Mouse (Mus musculus) midbrain, embryonic 16.5 days (tissue): ENCODE measurements around the gene Denr. TPM values are rescaled to one million over a fixed set of nuclear protein-coding genes. Genes with fewer than 3 reads are reported as not detected.

ENCODE experiments used
- ATAC-seq: fragments of 200-750 bp; cut with Nextera tagmentation; 2 replicates; pipeline ENCODE4 v1.8.0; 2017; ENCODE audit warnings: moderate TSS enrichment
- H3K27ac ChIP-seq: fragments of 300-500 bp; sonication (generic); 2 replicates; pipeline ENCODE4 v1.5.1; 2014; ENCODE audit warnings: mild to moderate bottlenecking, low read length, mixed read lengths
- H3K27me3 ChIP-seq: fragments of 300-500 bp; sonication (generic); 2 replicates; pipeline ENCODE4 v1.6.1; 2014; ENCODE audit warnings: low read depth, low read length, mixed read lengths; ENCODE audit not compliant: control insufficient read depth, insufficient read depth
- H3K36me3 ChIP-seq: fragments of 300-500 bp; sonication (generic); 2 replicates; pipeline ENCODE4 v1.6.1; 2014; ENCODE audit warnings: mild to moderate bottlenecking, low read length, moderate library complexity, mixed read lengths; ENCODE audit not compliant: control insufficient read depth, insufficient read depth
- H3K4me1 ChIP-seq: fragments of 300-500 bp; sonication (generic); 2 replicates; pipeline ENCODE4 v1.6.1; 2014; ENCODE audit warnings: mild to moderate bottlenecking, low read length, mixed read lengths; ENCODE audit not compliant: control insufficient read depth, insufficient read depth
- H3K4me2 ChIP-seq: fragments of 300-500 bp; sonication (generic); 2 replicates; pipeline ENCODE4 v1.6.1; 2014; ENCODE audit warnings: mild to moderate bottlenecking, low read length, mixed read lengths
- H3K4me3 ChIP-seq: fragments of 300-500 bp; sonication (generic); 2 replicates; pipeline ENCODE4 v1.5.1; 2014; ENCODE audit warnings: low read depth, mild to moderate bottlenecking, low read length, moderate library complexity, mixed read lengths
- H3K9ac ChIP-seq: fragments of 300-500 bp; sonication (generic); 2 replicates; pipeline ENCODE4 v1.6.1; 2014; ENCODE audit warnings: low read depth, low read length, mixed read lengths
- H3K9me3 ChIP-seq: fragments of 300-500 bp; sonication (generic); replicated peaks from 2 replicates; pipeline ENCODE4 v1.6.1; 2014; ENCODE audit warnings: mild to moderate bottlenecking, low read length, mixed read lengths; ENCODE audit not compliant: control insufficient read depth, poor library complexity, severe bottlenecking
- WGBS: fragments of 180-500 bp; shearing (Covaris S2); extraction: QIAGEN DNeasy Blood & Tissue Kit; methylation state at CpG from one replicate; pipeline ENCODE4 v1.1.7; 2014; 5-methylcytosine and 5-hydroxymethylcytosine counted together
- polyA plus RNA-seq: library from polyadenylated mRNA; unstranded; fragments of >200 nt; fragmentation: Nextera tagmentation; extraction: Ambion mirVana; gene quantifications from 2 replicates; pipeline ENCODE4 v1.2.1, GENCODE M21; 2015

Denr gene
- polyA plus RNA-seq, 1 experiment from 2014 or later, result 122 TPM

- Histone ChIP-seq H3K4me3 (no peak overlapping the region), H3K4me2 (no peak overlapping the region), H3K27me3 (no peaks in the 10 kb centered on the region), H3K9ac (no peak overlapping the region), H3K27ac (no peak overlapping the region), H3K9me3 (no peaks in the 10 kb centered on the region), H3K36me3 (peaks cover 4% of the 10 kb centered on the region; the same call in 1 of the 2 replicates), H3K4me1 (peaks cover 4% of the 10 kb centered on the region)
- ATAC-seq, result no peak
Observed at GRCm38 (mm10) chr5:123932927-123933326, 26.0 kb downstream of the Denr start.

DNA sequence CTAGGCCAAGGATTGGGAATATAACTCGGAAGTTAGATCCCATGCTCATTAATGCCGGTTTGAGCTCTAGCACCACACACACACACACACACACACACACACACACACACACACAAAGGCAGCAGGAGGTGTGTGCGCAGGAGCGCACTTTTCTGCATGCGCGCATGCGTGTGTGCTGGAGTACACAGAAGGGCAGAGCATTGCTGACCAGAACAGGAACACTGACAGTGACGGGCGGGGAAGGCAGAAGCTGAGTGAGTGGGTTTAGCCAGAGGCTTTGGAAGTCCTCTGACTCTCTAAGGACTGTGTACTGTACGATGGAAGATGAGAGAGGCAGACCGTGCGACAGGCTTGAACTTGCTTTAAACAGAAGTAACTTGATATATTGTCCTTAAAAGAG is 26.6 kb downstream of the Denr start:
- no peak overlapping the region for H3K9ac ChIP-seq
- peaks cover 4% of the 10 kb centered on the region for H3K4me1 ChIP-seq
- H3K4me3 ChIP-seq, result no peak overlapping the region
- no peak overlapping the region for H3K4me2 ChIP-seq
- no peaks in the 10 kb centered on the region for H3K36me3 ChIP-seq
- no peaks in the 10 kb centered on the region for H3K27me3 ChIP-seq
- no peak for ATAC-seq
- H3K27ac ChIP-seq, result no peak overlapping the region
- WGBS, result 92% methylated on average over 12 of the region's 12 CpGs
- no peaks in the 10 kb centered on the region for H3K9me3 ChIP-seq

GRCm38 (mm10) chr5:123933957-123934591 is 27.1 kb downstream of the Denr start:
- no peak for ATAC-seq
- H3K4me1 ChIP-seq, result peaks cover 4% of the 10 kb centered on the region
- H3K27ac ChIP-seq, result no peak overlapping the region
- no peaks in the 10 kb centered on the region for H3K36me3 ChIP-seq
- H3K4me3 ChIP-seq, result no peak overlapping the region
- H3K4me2 ChIP-seq, result no peak overlapping the region
- H3K27me3 ChIP-seq, result no peaks in the 10 kb centered on the region
- no peaks in the 10 kb centered on the region for H3K9me3 ChIP-seq
- 33% methylated on average over 18 of the region's 18 CpGs for WGBS
- H3K9ac ChIP-seq, result no peak overlapping the region

- peaks cover 4% of the 10 kb centered on the region for H3K4me1 ChIP-seq
- H3K4me2 ChIP-seq, result no peak overlapping the region
- H3K4me3 ChIP-seq, result no peak overlapping the region
- H3K9me3 ChIP-seq, result no peaks in the 10 kb centered on the region
- no peak overlapping the region for H3K9ac ChIP-seq
- no peak for ATAC-seq
- H3K27ac ChIP-seq, result no peak overlapping the region
- 90% methylated on average over 5 of the region's 5 CpGs for WGBS
- H3K27me3 ChIP-seq, result no peaks in the 10 kb centered on the region
- H3K36me3 ChIP-seq, result no peaks in the 10 kb centered on the region
Observed at GRCm38 (mm10) chr5:123935931-123936330, 29.0 kb downstream of the Denr start.

GRCm38 (mm10) chr5:123938479-123938878 is 31.5 kb downstream of the Denr start:
- H3K4me3 ChIP-seq, result no peak overlapping the region
- no peaks in the 10 kb centered on the region for H3K36me3 ChIP-seq
- H3K4me1 ChIP-seq, result no peaks in the 10 kb centered on the region
- no peak for ATAC-seq
- H3K9me3 ChIP-seq, result no peaks in the 10 kb centered on the region
- WGBS, result 97% methylated on average over 5 of the region's 5 CpGs
- no peak overlapping the region for H3K4me2 ChIP-seq
- H3K27me3 ChIP-seq, result no peaks in the 10 kb centered on the region
- no peak overlapping the region for H3K27ac ChIP-seq
- no peak overlapping the region for H3K9ac ChIP-seq

DNA sequence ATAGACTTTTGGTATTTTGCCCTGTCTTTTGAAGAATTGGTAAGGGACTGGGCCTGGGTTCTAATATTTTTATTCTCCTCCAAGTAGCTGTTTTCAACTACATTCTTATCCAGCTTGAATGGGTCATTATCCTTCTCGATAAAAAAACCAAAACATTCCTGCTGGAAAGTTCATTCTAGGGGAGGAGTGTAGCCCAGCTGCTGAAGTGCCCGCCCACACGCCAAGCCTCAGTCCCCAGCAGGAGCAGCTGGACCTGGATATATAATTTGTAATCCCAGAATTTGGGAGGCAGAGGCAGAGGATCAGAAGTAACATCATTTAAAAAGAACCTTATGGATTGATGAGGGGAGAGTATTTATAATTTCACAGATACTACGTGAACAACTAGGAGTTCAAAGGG is 39.6 kb downstream of the Denr start:
- Histone ChIP-seq H3K9ac (no peak overlapping the region), H3K27ac (no peak overlapping the region)

GRCm38 (mm10) chr5:123947041-123947761 is 40.2 kb downstream of the Denr start:
- 56% methylated on average over 7 of the region's 7 CpGs for WGBS

More for the DNA sequence above, 39.6 kb downstream of the Denr start:
- Histone ChIP-seq H3K36me3 (no peaks in the 10 kb centered on the region), H3K4me3 (no peak overlapping the region), H3K4me1 (no peaks in the 10 kb centered on the region), H3K4me2 (no peak overlapping the region), H3K27me3 (no peaks in the 10 kb centered on the region), H3K9me3 (no peaks in the 10 kb centered on the region)
- 72% methylated on average over 4 of the region's 4 CpGs for WGBS
- ATAC-seq, result no peak

GRCm38 (mm10) chr5:123952365-123953045 is 45.5 kb downstream of the Denr start:
- 67% methylated on average over 5 of the region's 5 CpGs for WGBS
- Histone ChIP-seq H3K9ac (no peak overlapping the region), H3K27ac (no peak overlapping the region), H3K27me3 (no peaks in the 10 kb centered on the region), H3K4me1 (no peaks in the 10 kb centered on the region), H3K9me3 (no peaks in the 10 kb centered on the region), H3K4me3 (no peak overlapping the region), H3K36me3 (no peaks in the 10 kb centered on the region), H3K4me2 (no peak overlapping the region)
- no peak for ATAC-seq

More at GRCm38 (mm10) chr5:123947041-123947761, 40.2 kb downstream of the Denr start:
- Histone ChIP-seq H3K9me3 (no peaks in the 10 kb centered on the region), H3K27ac (no peak overlapping the region), H3K36me3 (no peaks in the 10 kb centered on the region), H3K27me3 (no peaks in the 10 kb centered on the region), H3K4me2 (no peak overlapping the region), H3K4me1 (no peaks in the 10 kb centered on the region), H3K4me3 (no peak overlapping the region), H3K9ac (no peak overlapping the region)
- no peak for ATAC-seq

GRCm38 (mm10) chr5:123957213-123957612 is 50.2 kb downstream of the Denr start:
- Histone ChIP-seq H3K9ac (no peak overlapping the region), H3K4me1 (no peaks in the 10 kb centered on the region), H3K4me2 (no peak overlapping the region), H3K9me3 (no peaks in the 10 kb centered on the region), H3K27me3 (no peaks in the 10 kb centered on the region), H3K36me3 (no peaks in the 10 kb centered on the region), H3K4me3 (no peak overlapping the region), H3K27ac (no peak overlapping the region)
- 82% methylated on average over 8 of the region's 8 CpGs for WGBS
- no peak for ATAC-seq
